Mouse (Mus musculus): ENCODE results near the gene Sphk2. TPM values are rescaled to one million over a fixed set of nuclear protein-coding genes. Genes with fewer than 3 reads are reported as not detected.

Sphk2 gene
- polyA plus RNA-seq, 1 experiment from 2014 or later, result 34.7 TPM

GRCm38 (mm10) chr7:45685811-45686210 is 32.0 kb downstream of the Sphk2 start:
- Histone ChIP-seq H3K4me3 (no peak overlapping the region), H3K9me3 (no peaks in the 10 kb centered on the region), H3K4me1 (peaks cover 26% of the 10 kb centered on the region), H3K36me3 (no peaks in the 10 kb centered on the region), H3K9ac (peak overlapping the region; percentile 19; the same call in 1 of the 2 replicates), H3K4me2 (replicated peaks) (peak overlapping the region; percentile 23), H3K27ac (peak overlapping the region; percentile 80), H3K27me3 (0 out of 2 replicates have a peak, but pooled peaks cover 6% of the 10 kb centered on the region)
- ATAC-seq (ENCODE audit: insufficient number of reproducible peaks, insufficient read depth, low FRiP score, low TSS enrichment), result no peak
- 24% methylated on average over 10 of the region's 10 CpGs for WGBS

- Histone ChIP-seq H3K4me2 (replicated peaks) (peak within 1 kb of the TSS; percentile 23; the same call in 1 of the 2 replicates), H3K4me3 (no peak within 1 kb of the TSS), H3K4me1 (peaks cover 26% of the 10 kb centered on the region), H3K27ac (peak within 1 kb of the TSS; percentile 80; the same call in 1 of the 2 replicates), H3K27me3 (0 out of 2 replicates have a peak, but pooled peaks cover 6% of the 10 kb centered on the region), H3K9me3 (no peaks in the 10 kb centered on the region), H3K36me3 (no peaks in the 10 kb centered on the region), H3K9ac (no peak within 1 kb of the TSS)
- no peak for ATAC-seq (ENCODE audit: insufficient number of reproducible peaks, insufficient read depth, low FRiP score, low TSS enrichment)
- 70% methylated on average over 7 of the region's 7 CpGs for WGBS
These were observed 34.3 kb downstream of the Sphk2 start, which contains the start of gene Ntn5 for GRCm38 (mm10) chr7:45683396-45684050. Gene Ntn5 (plus strand): TSS chr7:45684022.

GRCm38 (mm10) chr7:45682144-45683126 is 35.4 kb downstream of the Sphk2 start:
- Histone ChIP-seq H3K4me3 (no peak overlapping the region), H3K36me3 (no peaks in the 10 kb centered on the region), H3K9ac (no peak overlapping the region), H3K4me2 (replicated peaks) (peak overlapping the region; percentile 33), H3K9me3 (no peaks in the 10 kb centered on the region), H3K27ac (no peak overlapping the region), H3K4me1 (peaks cover 26% of the 10 kb centered on the region), H3K27me3 (0 out of 2 replicates have a peak, but pooled peaks cover 9% of the 10 kb centered on the region)
- 31% methylated on average over 14 of the region's 14 CpGs for WGBS
- peak; percentile 14; the same call in 1 of the 2 replicates for ATAC-seq (ENCODE audit: insufficient number of reproducible peaks, insufficient read depth, low FRiP score, low TSS enrichment)

GRCm38 (mm10) chr7:45681046-45681736 is 36.6 kb downstream of the Sphk2 start:
- 82% methylated on average over 8 of the region's 8 CpGs for WGBS
- Histone ChIP-seq H3K9me3 (no peaks in the 10 kb centered on the region), H3K36me3 (no peaks in the 10 kb centered on the region), H3K4me1 (peaks cover 18% of the 10 kb centered on the region), H3K4me2 (replicated peaks) (no peak overlapping the region), H3K27ac (no peak overlapping the region), H3K4me3 (no peak overlapping the region), H3K27me3 (0 out of 2 replicates have a peak, but pooled peaks cover 5% of the 10 kb centered on the region), H3K9ac (no peak overlapping the region)
- ATAC-seq (ENCODE audit: insufficient number of reproducible peaks, insufficient read depth, low FRiP score, low TSS enrichment), result no peak

- H3K27ac ChIP-seq, result no peak overlapping the region
- WGBS, result 74% methylated on average over 14 of the region's 14 CpGs
- H3K9me3 ChIP-seq, result no peaks in the 10 kb centered on the region
- ATAC-seq (ENCODE audit: insufficient number of reproducible peaks, insufficient read depth, low FRiP score, low TSS enrichment), result no peak
- 0 out of 2 replicates have a peak, but pooled peaks cover 5% of the 10 kb centered on the region for H3K27me3 ChIP-seq
- no peaks in the 10 kb centered on the region for H3K36me3 ChIP-seq
- H3K4me3 ChIP-seq, result no peak overlapping the region
- H3K9ac ChIP-seq, result no peak overlapping the region
- no peak overlapping the region for H3K4me2 ChIP-seq (replicated peaks)
- H3K4me1 ChIP-seq, result peaks cover 7% of the 10 kb centered on the region
These were observed 37.7 kb downstream of the Sphk2 start for GRCm38 (mm10) chr7:45679966-45680621.

- no peak overlapping the region for H3K4me2 ChIP-seq (replicated peaks)
- 91% methylated on average over 14 of the region's 14 CpGs for WGBS
- no peaks in the 10 kb centered on the region for H3K36me3 ChIP-seq
- no peak overlapping the region for H3K9ac ChIP-seq
- H3K27me3 ChIP-seq, result 0 out of 2 replicates have a peak, but pooled peaks cover 2% of the 10 kb centered on the region
- no peaks in the 10 kb centered on the region for H3K9me3 ChIP-seq
- H3K27ac ChIP-seq, result no peak overlapping the region
- ATAC-seq (ENCODE audit: insufficient number of reproducible peaks, insufficient read depth, low FRiP score, low TSS enrichment), result no peak
- H3K4me1 ChIP-seq, result no peaks in the 10 kb centered on the region; the same call in 1 of the 2 replicates
- no peak overlapping the region for H3K4me3 ChIP-seq
These were observed 39.3 kb downstream of the Sphk2 start for GRCm38 (mm10) chr7:45678513-45678912.

GRCm38 (mm10) chr7:45677627-45678295 is 40.0 kb downstream of the Sphk2 start:
- no peak overlapping the region for H3K9ac ChIP-seq
- no peak for ATAC-seq (ENCODE audit: insufficient number of reproducible peaks, insufficient read depth, low FRiP score, low TSS enrichment)
- no peak overlapping the region for H3K4me2 ChIP-seq (replicated peaks)
- WGBS, result 77% methylated on average over 7 of the region's 7 CpGs
- no peak overlapping the region for H3K4me3 ChIP-seq
- H3K4me1 ChIP-seq, result no peaks in the 10 kb centered on the region
- H3K27me3 ChIP-seq, result 0 out of 2 replicates have a peak, but pooled peaks cover 2% of the 10 kb centered on the region
- no peaks in the 10 kb centered on the region for H3K9me3 ChIP-seq
- no peak overlapping the region for H3K27ac ChIP-seq
- no peaks in the 10 kb centered on the region for H3K36me3 ChIP-seq

- no peak for ATAC-seq (ENCODE audit: insufficient number of reproducible peaks, insufficient read depth, low FRiP score, low TSS enrichment)
- no peak overlapping the region for H3K4me3 ChIP-seq
- H3K36me3 ChIP-seq, result no peaks in the 10 kb centered on the region
- H3K4me2 ChIP-seq (replicated peaks), result no peak overlapping the region
- 97% methylated on average over 9 of the region's 9 CpGs for WGBS
- no peak overlapping the region for H3K9ac ChIP-seq
- no peak overlapping the region for H3K27ac ChIP-seq
- no peaks in the 10 kb centered on the region for H3K9me3 ChIP-seq
- no peaks in the 10 kb centered on the region for H3K27me3 ChIP-seq
- H3K4me1 ChIP-seq, result peaks cover 13% of the 10 kb centered on the region
These were observed 48.9 kb downstream of the Sphk2 start for GRCm38 (mm10) chr7:45668921-45669320.

GRCm38 (mm10) chr7:45667761-45668160 is 50.0 kb downstream of the Sphk2 start:
- ATAC-seq (ENCODE audit: insufficient number of reproducible peaks, insufficient read depth, low FRiP score, low TSS enrichment), result no peak
- H3K4me3 ChIP-seq, result no peak overlapping the region
- no peaks in the 10 kb centered on the region for H3K36me3 ChIP-seq
- H3K9ac ChIP-seq, result no peak overlapping the region
- H3K27ac ChIP-seq, result no peak overlapping the region
- H3K9me3 ChIP-seq, result no peaks in the 10 kb centered on the region
- H3K4me1 ChIP-seq, result peaks cover 13% of the 10 kb centered on the region
- no peak overlapping the region for H3K4me2 ChIP-seq (replicated peaks)
- H3K27me3 ChIP-seq, result no peaks in the 10 kb centered on the region
- 67% methylated on average over 14 of the region's 14 CpGs for WGBS

- WGBS, result 80% methylated on average over 7 of the region's 7 CpGs
These were observed 51.6 kb downstream of the Sphk2 start, which contains the start of gene Fut2 for GRCm38 (mm10) chr7:45666161-45666560. Gene Fut2 (minus strand): TSS chr7:45666394.

More at GRCm38 (mm10) chr7:45666161-45666560, 51.6 kb downstream of the Sphk2 start, which contains the start of gene Fut2:
- H3K27me3 ChIP-seq, result no peaks in the 10 kb centered on the region
- ATAC-seq (ENCODE audit: insufficient number of reproducible peaks, insufficient read depth, low FRiP score, low TSS enrichment), result no peak
- H3K4me3 ChIP-seq, result no peak within 1 kb of the TSS
- H3K9me3 ChIP-seq, result no peaks in the 10 kb centered on the region
- H3K27ac ChIP-seq, result no peak within 1 kb of the TSS
- no peaks in the 10 kb centered on the region for H3K36me3 ChIP-seq
- H3K4me1 ChIP-seq, result peaks cover 13% of the 10 kb centered on the region
- no peak within 1 kb of the TSS for H3K9ac ChIP-seq
- H3K4me2 ChIP-seq (replicated peaks), result no peak within 1 kb of the TSS

Data from embryonic facial prominence, embryonic 12.5 days (tissue).